Mouse (Mus musculus) forebrain, embryonic 15.5 days (tissue): Measurements from ENCODE around the gene Alppl2. TPM values are rescaled to one million over a fixed set of nuclear protein-coding genes. Genes with fewer than 3 reads are reported as not detected.
A peak's percentile ranks its signal among the peaks of the same experiment; 100 is the strongest.

Experiments used
- ATAC-seq: fragments of 200-750 bp; cut with Nextera tagmentation; replicated peaks from 2 replicates; pipeline ENCODE4 v1.8.0; 2017; ENCODE audit warnings: mild to moderate bottlenecking, moderate TSS enrichment, moderate library complexity
- H3K27ac ChIP-seq: fragments of 300-500 bp; sonication (generic); replicated peaks from 2 replicates; pipeline ENCODE4 v1.5.1; 2015; ENCODE audit warnings: mild to moderate bottlenecking, inconsistent platforms
- H3K27me3 ChIP-seq: fragments of 300-500 bp; sonication (generic); 2 replicates; pipeline ENCODE4 v1.6.1; 2015; ENCODE audit warnings: inconsistent platforms
- H3K36me3 ChIP-seq: fragments of 300-500 bp; sonication (generic); 2 replicates; pipeline ENCODE4 v1.6.1; 2015; ENCODE audit warnings: mild to moderate bottlenecking, inconsistent platforms
- H3K4me1 ChIP-seq: fragments of 300-500 bp; sonication (generic); 2 replicates; pipeline ENCODE4 v1.6.1; 2015; ENCODE audit warnings: inconsistent platforms
- H3K4me2 ChIP-seq: fragments of 300-500 bp; sonication (generic); replicated peaks from 2 replicates; pipeline ENCODE4 v1.6.1; 2015; ENCODE audit warnings: mild to moderate bottlenecking, inconsistent platforms
- H3K4me3 ChIP-seq: fragments of 300-500 bp; sonication (generic); 2 replicates; pipeline ENCODE4 v1.5.1; 2015; ENCODE audit warnings: mild to moderate bottlenecking, inconsistent platforms
- H3K9ac ChIP-seq: fragments of 300-500 bp; sonication (generic); replicated peaks from 2 replicates; pipeline ENCODE4 v1.6.1; 2015; ENCODE audit warnings: mild to moderate bottlenecking, inconsistent platforms
- H3K9me3 ChIP-seq: fragments of 300-500 bp; sonication (generic); 2 replicates; pipeline ENCODE4 v1.6.1; 2016; ENCODE audit warnings: inconsistent platforms
- WGBS: fragments of 180-500 bp; shearing (Covaris S2); methylation state at CpG from one replicate; pipeline ENCODE4 v1.1.7; 2015; ENCODE audit warnings: mixed read lengths; 5-methylcytosine and 5-hydroxymethylcytosine counted together
- polyA plus RNA-seq: library from polyadenylated mRNA; unstranded; fragments of >200 nt; fragmentation: Nextera tagmentation; extraction: Ambion mirVana; gene quantifications from 2 replicates; pipeline ENCODE4 v1.2.1, GENCODE M21; 2015

Gene Alppl2
- not detected in 2 replicates for polyA plus RNA-seq

- H3K4me3 ChIP-seq: no peak within 1 kb of the TSS
- WGBS: 86% methylated on average over 4 of the region's 4 CpGs
- no peaks in the 10 kb centered on the region for H3K9me3 ChIP-seq
- no peak within 1 kb of the TSS for H3K9ac ChIP-seq
- ATAC-seq: no peak
- H3K36me3 ChIP-seq: no peaks in the 10 kb centered on the region
- H3K27me3 ChIP-seq: no peaks in the 10 kb centered on the region
- no peaks in the 10 kb centered on the region for H3K4me1 ChIP-seq
- no peak within 1 kb of the TSS for H3K27ac ChIP-seq
- no peak within 1 kb of the TSS for H3K4me2 ChIP-seq
Observed at GRCm38 (mm10) chr1:87089828-87090227, at the start of gene Alppl2. TSS of gene Alppl2 (minus strand) at chr1:87089928.

- H3K4me3 ChIP-seq: no peak overlapping the region
- H3K4me2 ChIP-seq: no peak overlapping the region
- peaks cover 16% of the 10 kb centered on the region; the same call in 1 of the 2 replicates for H3K27me3 ChIP-seq
- H3K9me3 ChIP-seq: no peaks in the 10 kb centered on the region
- H3K4me1 ChIP-seq: peaks cover 4% of the 10 kb centered on the region; the same call in 1 of the 2 replicates
- WGBS: 88% methylated on average over 4 of the region's 4 CpGs
- H3K36me3 ChIP-seq: no peaks in the 10 kb centered on the region
- no peak for ATAC-seq
- H3K9ac ChIP-seq: no peak overlapping the region
- no peak overlapping the region for H3K27ac ChIP-seq
Observed at GRCm38 (mm10) chr1:87131803-87132202, 42.1 kb upstream of the Alppl2 start.

DNA sequence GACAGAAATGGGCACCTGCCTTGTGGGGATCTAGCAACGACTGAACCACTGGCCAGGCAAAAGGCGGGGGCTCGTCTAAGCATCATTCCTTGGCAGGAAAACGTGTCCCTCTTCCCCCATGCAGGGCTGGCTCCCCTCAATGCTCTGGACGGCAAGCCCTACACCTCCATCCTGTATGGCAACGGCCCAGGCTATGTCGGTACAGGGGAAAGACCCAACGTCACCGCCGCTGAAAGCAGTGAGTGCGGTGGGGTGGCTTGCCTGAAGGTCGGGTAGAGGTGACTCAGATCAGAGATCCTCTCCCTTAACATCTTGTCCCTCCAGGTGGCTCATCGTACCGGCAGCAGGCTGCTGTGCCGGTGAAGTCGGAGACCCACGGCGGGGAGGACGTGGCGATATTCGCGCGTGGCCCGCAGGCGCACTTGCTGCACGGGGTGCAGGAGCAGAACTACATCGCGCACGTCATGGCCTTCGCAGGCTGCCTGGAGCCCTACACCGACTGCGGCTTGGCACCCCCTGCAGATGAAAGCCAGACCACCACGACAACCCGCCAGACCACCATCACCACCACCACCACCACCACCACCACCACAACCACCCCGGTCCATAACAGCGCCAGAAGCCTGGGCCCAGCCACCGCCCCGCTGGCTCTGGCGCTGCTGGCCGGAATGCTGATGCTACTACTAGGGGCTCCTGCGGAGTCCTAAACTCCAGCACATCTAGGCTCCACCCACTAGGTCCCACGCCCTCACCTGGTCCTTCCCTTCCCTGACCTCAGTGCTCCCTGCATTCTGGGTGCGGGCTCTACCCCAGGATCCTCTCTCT lies 37.7 kb upstream of the Alppl2 start:
- H3K9ac ChIP-seq: no peak overlapping the region
- 6% methylated on average over 43 of the region's 43 CpGs for WGBS
- peak overlapping the region; percentile 33 for H3K4me2 ChIP-seq

DNA sequence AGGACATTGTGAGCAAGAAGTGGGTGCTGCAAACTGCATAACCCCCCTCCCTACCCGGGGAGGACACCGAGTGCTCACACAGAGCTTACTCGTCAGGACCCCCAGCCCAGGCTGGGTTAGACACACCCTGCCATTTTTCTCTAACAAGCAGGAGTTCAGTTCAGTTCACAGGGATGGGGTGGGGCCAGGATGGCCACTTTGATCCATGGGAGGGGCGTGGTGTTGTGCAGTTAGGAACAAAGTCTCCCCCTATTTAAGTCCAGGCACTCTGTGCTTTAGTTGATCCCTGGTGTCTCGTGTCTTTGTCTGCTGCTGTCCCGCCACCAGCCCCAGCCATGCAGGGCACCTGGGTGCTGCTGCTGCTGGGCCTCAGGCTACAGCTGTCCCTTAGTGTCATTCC lies 34.9 kb upstream of the Alppl2 start, which contains the start of gene Akp3:
TSS of gene Akp3 (plus strand) at position 301 of the 400 bp plus-strand sequence.
- WGBS: 73% methylated on average over 6 of the region's 6 CpGs
- Histone ChIP-seq H3K9ac (no peak within 1 kb of the TSS), H3K4me3 (no peak within 1 kb of the TSS), H3K27ac (no peak within 1 kb of the TSS), H3K36me3 (no peaks in the 10 kb centered on the region), H3K9me3 (no peaks in the 10 kb centered on the region), H3K4me2 (no peak within 1 kb of the TSS), H3K27me3 (peaks cover 22% of the 10 kb centered on the region; the same call in 1 of the 2 replicates), H3K4me1 (peaks cover 4% of the 10 kb centered on the region; the same call in 1 of the 2 replicates)
- ATAC-seq: no peak

More for the DNA sequence above, 37.7 kb upstream of the Alppl2 start:
- H3K27ac ChIP-seq: no peak overlapping the region
- peaks cover 22% of the 10 kb centered on the region; the same call in 1 of the 2 replicates for H3K27me3 ChIP-seq
- peak overlapping the region; percentile 21 for H3K4me3 ChIP-seq
- ATAC-seq: 0 out of 2 replicates have a peak, but pooled peaks have one; percentile 13
- H3K4me1 ChIP-seq: peaks cover 4% of the 10 kb centered on the region; the same call in 1 of the 2 replicates
- no peaks in the 10 kb centered on the region for H3K9me3 ChIP-seq
- no peaks in the 10 kb centered on the region for H3K36me3 ChIP-seq

DNA sequence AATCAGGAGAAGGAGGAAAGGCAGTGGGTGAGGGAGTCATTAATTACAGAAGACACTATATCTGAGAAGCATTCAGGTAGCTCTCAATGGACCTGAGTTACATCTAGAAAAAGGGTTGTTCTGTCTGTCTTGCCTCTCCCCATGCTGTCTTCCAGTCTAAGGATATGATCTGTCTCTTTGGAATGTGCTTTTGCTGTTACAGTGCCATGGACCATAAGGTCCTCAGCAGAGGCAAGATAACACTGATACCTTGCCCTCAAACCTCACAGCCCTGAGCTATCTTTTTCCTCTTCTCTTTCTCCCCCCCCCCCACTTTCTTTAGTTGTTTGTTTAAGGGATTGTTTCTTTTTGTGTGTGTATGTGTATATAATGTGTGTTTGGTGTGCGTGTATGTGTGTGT lies 25.1 kb upstream of the Alppl2 start:
- Histone ChIP-seq H3K36me3 (no peaks in the 10 kb centered on the region), H3K9ac (no peak overlapping the region), H3K27ac (no peak overlapping the region), H3K4me3 (no peak overlapping the region), H3K4me1 (no peaks in the 10 kb centered on the region), H3K4me2 (no peak overlapping the region), H3K9me3 (no peaks in the 10 kb centered on the region), H3K27me3 (no peaks in the 10 kb centered on the region)
- ATAC-seq: no peak
- WGBS: 79% methylated on average over 1 of the region's 1 CpGs

DNA sequence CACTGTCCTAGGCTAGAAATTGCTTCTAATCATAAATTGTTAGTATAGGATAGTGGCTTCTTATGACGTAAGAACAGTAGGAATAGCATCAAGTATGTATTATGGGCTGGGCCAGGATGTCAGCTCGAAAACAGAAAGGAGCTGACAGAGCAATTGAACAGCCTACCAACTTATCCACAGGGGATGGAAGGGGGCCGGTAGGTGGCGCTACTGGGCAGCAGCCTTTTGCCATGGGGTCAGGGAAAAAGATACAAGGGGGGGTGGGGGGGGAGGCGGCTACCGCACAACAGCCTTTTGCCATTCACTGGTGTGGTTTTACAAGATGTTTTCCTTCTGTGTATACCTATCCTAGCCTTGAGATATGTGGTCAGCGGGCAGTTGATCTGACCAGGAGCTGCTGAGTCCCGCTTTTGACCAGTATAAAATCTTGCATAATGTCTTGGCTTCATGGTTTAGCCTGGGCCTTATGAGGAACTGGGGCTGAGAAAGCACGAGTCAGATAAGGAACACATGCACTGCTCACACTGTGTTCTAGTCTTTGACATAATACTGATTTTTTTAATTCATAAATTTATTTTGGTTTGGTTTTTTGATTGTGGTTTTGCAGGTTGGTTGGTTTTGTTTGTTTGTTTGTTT lies 22.1 kb upstream of the Alppl2 start:
- ATAC-seq: no peak
- H3K27ac ChIP-seq: no peak overlapping the region
- no peak overlapping the region for H3K4me3 ChIP-seq
- H3K27me3 ChIP-seq: no peaks in the 10 kb centered on the region
- no peaks in the 10 kb centered on the region for H3K9me3 ChIP-seq
- H3K4me2 ChIP-seq: no peak overlapping the region
- H3K9ac ChIP-seq: no peak overlapping the region
- 43% methylated on average over 9 of the region's 9 CpGs for WGBS
- no peaks in the 10 kb centered on the region for H3K4me1 ChIP-seq
- no peaks in the 10 kb centered on the region for H3K36me3 ChIP-seq

DNA sequence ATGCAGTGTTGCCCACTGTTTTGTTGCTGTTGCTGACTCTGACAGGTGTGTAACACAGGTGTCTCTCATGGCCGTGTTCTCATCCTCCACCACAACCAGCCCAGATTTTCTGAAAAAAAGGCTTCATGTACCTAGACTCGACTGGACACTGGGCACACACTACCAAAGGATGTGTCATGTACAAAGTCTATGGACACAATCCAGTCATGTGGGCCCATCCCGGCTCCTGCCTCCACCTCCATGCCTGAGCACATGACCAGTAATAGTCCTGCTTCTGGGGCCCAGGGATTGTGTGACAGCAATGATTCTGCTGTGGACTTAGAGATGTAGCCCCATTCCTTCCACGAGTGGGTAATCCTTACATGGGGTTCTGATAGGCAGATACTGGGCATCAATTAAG lies 18.8 kb upstream of the Alppl2 start:
- WGBS: 89% methylated on average over 4 of the region's 4 CpGs

GRCm38 (mm10) chr1:87106536-87106935 lies 16.8 kb upstream of the Alppl2 start:
- Histone ChIP-seq H3K27ac (no peak overlapping the region), H3K9me3 (no peaks in the 10 kb centered on the region), H3K36me3 (no peaks in the 10 kb centered on the region), H3K4me1 (no peaks in the 10 kb centered on the region), H3K27me3 (no peaks in the 10 kb centered on the region), H3K9ac (no peak overlapping the region), H3K4me3 (no peak overlapping the region), H3K4me2 (no peak overlapping the region)
- 82% methylated on average over 8 of the region's 8 CpGs for WGBS
- no peak for ATAC-seq

More for the DNA sequence above, 18.8 kb upstream of the Alppl2 start:
- Histone ChIP-seq H3K9ac (no peak overlapping the region), H3K36me3 (no peaks in the 10 kb centered on the region), H3K9me3 (no peaks in the 10 kb centered on the region), H3K4me2 (no peak overlapping the region), H3K4me1 (no peaks in the 10 kb centered on the region), H3K27me3 (no peaks in the 10 kb centered on the region), H3K4me3 (no peak overlapping the region), H3K27ac (no peak overlapping the region)
- ATAC-seq: no peak

DNA sequence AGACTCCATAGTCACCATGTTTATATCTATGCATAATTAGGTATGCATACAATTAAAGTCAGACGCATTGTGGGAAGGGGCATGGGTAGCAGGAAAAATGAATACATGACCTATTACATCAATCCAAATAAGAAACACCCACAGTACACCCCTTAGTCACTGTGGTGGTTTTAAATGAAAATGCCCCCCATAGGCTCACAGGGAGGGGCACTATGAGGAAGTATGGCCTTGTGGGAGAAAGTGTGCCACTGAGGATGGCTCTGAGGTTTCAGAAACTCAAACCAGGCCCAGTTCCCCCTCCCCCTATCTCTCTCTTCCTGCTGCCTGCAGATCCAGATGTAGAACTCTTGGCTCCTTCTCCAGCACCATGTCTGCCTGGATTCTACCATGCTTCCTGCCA lies 14.2 kb upstream of the Alppl2 start:
- H3K4me3 ChIP-seq: no peak overlapping the region
- WGBS: 70% methylated on average over 1 of the region's 1 CpGs

DNA sequence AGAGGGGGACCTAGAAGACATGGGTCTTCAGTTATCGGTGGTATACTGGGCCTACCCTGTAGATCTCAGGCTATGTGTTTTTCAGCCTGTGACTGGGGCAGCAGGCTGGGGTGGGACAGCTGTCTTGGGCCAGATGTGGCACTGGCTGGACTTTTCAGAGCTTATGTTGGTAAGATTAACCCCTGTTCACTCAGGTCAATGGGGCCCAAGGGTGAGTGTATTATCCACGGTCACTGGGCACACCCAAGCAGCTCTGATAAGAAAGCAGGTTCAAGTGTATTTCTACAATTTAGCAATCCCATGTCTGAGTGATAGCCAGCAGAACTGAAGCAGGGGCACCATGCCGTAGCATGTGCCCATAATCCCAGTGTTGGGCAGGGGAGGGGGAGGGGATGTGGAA lies 12.4 kb upstream of the Alppl2 start:
- no peaks in the 10 kb centered on the region for H3K27me3 ChIP-seq
- H3K9ac ChIP-seq: no peak overlapping the region
- no peak for ATAC-seq
- no peak overlapping the region for H3K4me3 ChIP-seq
- no peak overlapping the region for H3K27ac ChIP-seq
- 96% methylated on average over 3 of the region's 3 CpGs for WGBS
- no peaks in the 10 kb centered on the region for H3K36me3 ChIP-seq
- H3K4me1 ChIP-seq: no peaks in the 10 kb centered on the region
- no peaks in the 10 kb centered on the region for H3K9me3 ChIP-seq
- no peak overlapping the region for H3K4me2 ChIP-seq

More for the DNA sequence above, 14.2 kb upstream of the Alppl2 start:
- no peak for ATAC-seq
- H3K4me2 ChIP-seq: no peak overlapping the region
- H3K4me1 ChIP-seq: no peaks in the 10 kb centered on the region
- H3K9me3 ChIP-seq: no peaks in the 10 kb centered on the region
- H3K9ac ChIP-seq: no peak overlapping the region
- H3K36me3 ChIP-seq: no peaks in the 10 kb centered on the region
- no peaks in the 10 kb centered on the region for H3K27me3 ChIP-seq
- no peak overlapping the region for H3K27ac ChIP-seq

DNA sequence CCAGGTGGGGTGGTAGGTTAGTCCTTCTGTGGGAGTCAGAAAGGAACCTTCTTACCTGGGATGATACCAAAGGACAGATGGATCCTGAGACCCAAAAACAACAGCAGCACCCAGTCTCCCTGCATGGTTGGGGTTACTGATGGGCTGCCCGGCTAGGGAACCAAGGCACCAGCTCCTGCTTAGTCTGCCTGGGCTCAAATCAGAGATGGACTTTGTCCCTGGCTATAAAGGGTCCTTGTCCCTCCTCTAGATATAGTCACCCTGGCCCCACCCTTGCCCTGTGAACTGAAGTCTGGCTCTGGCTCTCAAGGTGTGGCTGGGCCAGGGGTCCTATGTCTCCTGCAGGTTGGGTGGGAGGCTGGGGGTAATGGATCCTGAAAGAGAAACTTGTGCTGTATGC lies 11.7 kb upstream of the Alppl2 start, which contains the start of gene Alpi:
TSS of gene Alpi (minus strand) at position 196 of the 400 bp plus-strand sequence.
- ATAC-seq: no peak
- Histone ChIP-seq H3K4me3 (no peak within 1 kb of the TSS), H3K4me2 (no peak within 1 kb of the TSS), H3K36me3 (no peaks in the 10 kb centered on the region), H3K9me3 (no peaks in the 10 kb centered on the region), H3K27me3 (no peaks in the 10 kb centered on the region), H3K9ac (no peak within 1 kb of the TSS), H3K27ac (no peak within 1 kb of the TSS), H3K4me1 (no peaks in the 10 kb centered on the region)
- 94% methylated on average over 1 of the region's 1 CpGs for WGBS

DNA sequence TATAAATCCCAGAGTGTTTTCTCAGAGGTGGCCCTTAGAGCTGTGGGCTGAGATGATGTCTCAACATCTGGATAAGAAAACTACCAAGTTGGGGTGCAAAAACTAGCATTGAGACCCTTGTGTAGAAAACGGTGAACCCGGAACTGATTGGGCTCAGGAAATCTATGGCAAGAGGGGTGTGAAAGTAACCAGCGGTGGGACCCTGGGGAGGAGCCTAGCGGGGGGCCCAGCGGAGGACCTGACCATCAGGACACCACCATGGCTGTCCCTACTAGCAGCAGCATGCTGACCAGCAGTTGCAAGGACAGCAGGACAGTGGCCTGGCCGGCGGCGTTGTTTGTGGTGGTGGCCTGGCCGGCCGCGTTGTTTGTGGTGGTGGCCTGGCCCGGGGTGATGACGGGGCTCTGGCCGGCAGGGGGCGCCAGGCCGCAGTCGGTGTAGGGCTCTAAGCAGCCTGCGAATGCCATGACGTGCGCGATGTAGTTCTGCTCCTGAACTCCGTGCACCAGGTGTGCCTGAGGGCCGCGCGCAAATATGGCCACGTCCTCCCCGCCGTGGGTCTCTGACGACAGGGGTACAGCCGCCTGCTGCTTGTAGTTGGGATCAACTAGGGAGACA lies 8.7 kb upstream of the Alppl2 start:
- no peaks in the 10 kb centered on the region for H3K27me3 ChIP-seq

More for the DNA sequence above, 8.7 kb upstream of the Alppl2 start:
- Histone ChIP-seq H3K4me2 (0 out of 2 replicates have a peak overlapping the region, but pooled peaks have one; percentile 9), H3K27ac (no peak overlapping the region), H3K9me3 (no peaks in the 10 kb centered on the region), H3K36me3 (no peaks in the 10 kb centered on the region), H3K4me1 (no peaks in the 10 kb centered on the region), H3K4me3 (no peak overlapping the region), H3K9ac (no peak overlapping the region)
- WGBS: 11% methylated on average over 30 of the region's 30 CpGs
- ATAC-seq: 0 out of 2 replicates have a peak, but pooled peaks have one; percentile 63
